Mouse (Mus musculus) heart, adult 11 months (tissue): ENCODE measurements at regions not wholly inside any gene's neighbourhood (a gene's known extent, or its start where the extent isn't known, plus 50 kb on each side); places are given as distances from the start of the nearest gene placed in this dataset.

ENCODE experiments used
- DNase-seq: peaks from one replicate; pipeline ENCODE4 v3.0.0; 2022

DNA sequence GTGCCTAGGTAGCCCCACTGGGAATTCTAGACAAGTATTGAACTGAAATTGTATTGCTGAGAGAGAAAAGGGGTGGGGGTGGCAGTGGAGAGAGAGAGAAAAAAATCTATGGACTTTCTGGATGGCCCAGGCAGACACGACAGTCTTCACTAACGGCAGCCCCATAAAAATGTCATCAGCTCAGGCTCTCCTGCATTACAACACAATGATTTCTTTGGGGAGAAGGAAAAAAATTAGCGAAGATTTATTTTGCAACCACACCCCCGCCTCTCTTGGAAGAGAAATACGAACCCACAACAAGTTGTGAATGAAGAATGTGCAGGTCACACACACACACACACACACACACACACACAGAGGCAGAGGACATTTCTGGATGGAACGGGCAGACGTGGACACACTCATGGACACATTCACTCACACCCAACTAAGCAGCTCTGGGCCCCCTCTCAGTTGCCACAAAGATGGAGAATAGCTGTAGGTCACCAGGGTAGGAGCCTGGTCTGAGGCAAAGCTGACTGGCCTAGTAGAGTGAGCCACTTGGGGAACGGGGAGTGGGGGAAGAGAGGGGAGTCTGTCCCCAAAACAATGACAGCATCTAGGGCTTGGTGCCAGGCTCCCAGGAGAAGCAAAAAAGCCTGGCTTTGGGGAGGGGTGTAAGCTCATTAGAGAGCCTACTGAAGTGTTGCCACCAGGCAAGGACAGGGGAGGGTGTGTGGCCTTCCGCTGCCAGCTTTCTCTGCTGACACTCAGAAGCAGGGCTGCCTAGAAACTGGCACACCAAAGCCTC lies 201.0 kb downstream of the Sox9 start:
- DNase-seq: no peak

DNA sequence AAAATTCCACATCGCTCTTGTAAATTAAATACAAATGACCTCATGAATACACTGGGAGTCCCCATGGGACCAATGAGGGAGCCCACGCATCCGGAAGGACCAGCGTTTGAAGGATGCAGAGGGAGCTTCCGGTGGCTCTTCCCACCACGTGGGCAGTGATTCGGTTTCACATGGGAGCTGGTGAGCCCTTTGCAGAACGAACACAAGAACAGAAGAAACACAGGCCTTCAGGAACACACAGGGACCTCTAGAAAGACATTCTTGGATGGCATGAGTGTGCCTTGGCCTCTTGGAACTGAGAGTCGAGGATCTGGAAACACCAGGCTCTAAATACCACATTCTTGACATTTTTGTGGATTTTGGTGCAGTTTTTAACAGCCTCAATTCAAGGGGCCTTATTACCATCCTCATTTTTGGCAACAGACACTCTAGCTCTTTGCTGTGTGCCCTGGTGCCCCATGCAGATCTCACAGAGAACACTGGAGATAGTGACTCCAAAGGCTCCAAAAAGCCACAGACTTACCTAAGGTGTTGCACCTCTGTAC lies 204.1 kb downstream of the Sox9 start:
- no peak for DNase-seq

DNA sequence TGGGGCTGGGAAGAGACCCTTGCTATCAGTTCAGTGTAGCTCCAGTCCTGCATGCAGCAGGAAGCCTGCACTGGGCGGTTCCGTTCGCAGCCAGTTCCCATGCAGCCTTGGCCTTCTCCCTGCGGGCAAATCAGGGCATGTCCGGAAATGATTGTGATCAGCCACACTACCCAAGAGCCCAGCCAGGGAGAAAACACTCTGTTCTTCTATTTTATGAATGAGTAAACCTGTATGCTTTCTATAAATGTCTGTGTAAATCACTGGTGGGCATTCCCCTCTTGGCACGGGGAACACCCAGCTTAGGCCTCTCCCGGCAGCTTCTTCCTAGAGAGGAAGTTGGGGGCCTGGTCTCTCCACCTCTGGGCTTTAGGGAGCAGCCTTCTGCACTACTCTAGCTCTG lies 205.8 kb downstream of the Sox9 start:
- peak; percentile 92 for DNase-seq

DNA sequence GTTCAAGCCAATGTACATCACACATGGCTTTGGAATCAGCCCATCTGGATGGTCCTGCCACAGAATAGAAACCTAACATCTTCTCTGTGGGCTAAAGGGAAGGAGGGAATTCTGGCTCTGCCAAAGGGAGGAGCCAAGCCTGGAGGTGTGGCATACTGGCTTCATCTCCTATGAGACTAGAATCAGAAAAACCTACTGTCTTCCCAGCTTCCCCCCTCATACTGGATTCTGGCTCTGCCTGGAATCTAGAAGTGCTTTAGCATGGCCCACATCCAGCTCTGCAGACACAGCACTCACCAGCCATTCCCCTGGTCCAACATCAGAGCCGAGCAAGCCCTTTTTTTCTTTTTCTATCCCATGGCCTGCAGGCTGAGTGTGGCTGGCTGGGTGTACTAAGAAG lies 206.9 kb downstream of the Sox9 start:
- DNase-seq: no peak

DNA sequence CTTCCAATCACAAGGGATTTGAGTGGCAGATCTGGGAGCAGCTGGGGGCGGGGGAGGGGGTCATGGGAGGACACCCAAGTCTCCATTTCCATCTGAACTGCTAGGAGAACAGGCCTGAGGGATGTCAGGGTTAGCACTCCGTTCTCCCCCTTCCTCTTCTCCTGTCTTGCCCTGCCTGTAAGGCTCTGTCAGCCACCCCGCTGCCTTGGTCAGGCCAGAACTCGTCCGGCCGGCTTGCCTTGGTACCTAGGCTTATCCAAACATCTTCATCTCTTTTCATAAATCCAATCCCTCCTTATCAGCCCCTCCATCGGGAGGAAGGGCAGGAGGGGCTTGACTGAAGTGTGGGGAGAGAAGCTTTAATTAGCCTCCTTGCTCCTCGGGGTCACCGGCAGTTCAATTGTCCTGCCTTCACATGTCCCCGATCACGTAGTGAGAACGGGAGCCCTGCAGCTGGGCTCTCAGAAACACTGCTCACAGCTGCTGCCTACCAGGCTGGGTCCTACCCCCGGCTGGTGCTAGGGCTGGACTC lies 208.0 kb downstream of the Sox9 start:
- no peak for DNase-seq

DNA sequence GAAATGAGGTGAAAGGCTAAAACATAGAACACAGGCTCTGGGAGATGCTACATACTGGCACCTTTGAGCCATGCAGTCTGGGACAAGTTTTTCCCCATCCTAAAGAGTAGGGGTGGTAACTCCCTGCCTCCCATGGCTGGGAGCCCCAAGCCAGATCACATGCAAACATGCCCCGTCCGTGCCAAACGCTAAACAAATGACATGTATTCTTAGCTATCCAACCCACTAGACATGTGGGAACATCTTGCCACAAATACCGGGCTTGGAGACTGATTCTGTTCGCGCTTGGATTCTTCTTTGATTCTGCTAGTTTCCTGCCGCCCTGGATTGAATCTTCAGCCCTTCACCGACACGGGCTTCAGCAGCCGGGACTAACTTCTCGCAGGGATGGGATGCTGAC lies 208.7 kb downstream of the Sox9 start:
- DNase-seq: no peak

DNA sequence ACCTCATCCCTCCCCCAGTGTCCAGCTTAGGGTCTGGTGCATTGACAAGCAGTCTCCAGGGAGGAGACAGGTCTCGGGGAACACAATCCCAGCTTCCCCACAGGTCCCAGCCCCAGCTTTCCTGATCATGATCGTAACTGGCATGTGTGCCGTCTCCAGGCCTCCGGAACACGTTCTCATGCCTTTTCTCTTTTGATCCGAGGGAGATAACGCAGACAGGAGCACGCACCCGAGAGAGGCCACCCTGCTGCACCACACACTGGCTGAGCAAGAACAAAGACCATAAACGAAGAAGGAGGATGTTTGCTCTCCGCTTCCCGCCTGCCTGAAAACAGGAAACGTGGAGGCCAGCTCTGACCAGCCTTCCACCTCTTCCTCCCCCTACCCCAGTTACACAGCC lies 209.8 kb downstream of the Sox9 start:
- no peak for DNase-seq

DNA sequence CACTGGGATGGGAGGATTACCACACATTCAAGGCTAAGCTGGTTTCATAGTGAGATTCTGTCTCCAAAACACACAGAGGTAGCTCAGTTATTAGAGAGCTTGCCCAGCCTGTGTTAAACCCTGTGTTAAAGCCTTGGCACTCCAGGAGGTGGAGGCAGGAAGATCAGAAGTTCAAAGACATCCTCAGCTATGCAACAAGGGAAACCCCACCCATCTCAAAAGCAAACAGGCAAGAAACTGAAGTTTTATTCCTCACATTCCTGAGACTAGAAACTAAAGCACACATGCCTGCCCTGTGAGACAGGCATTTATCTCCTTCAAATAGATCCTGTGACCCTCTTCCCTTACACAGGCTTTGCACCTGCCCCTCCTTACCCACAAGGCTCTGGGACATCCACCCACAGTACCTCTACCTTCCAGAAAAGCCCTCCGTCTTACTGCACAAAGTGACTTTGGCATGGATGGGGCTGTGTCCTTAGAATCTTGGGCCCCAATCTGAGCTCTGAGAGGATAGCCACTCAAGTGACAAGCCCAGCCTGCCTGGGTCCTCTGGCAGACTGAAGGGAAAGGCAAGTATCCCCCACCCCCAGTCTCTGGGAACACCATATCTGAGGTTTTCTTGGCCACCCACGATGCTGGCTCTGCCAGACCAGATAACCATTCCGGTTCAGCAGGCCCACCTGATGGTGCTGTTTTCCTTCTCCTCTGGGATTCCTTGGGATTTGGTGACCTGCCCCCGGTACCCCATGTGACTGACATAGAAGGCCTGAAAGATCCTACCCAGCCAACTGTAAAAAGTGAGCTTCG lies 217.0 kb downstream of the Sox9 start:
- DNase-seq: no peak

DNA sequence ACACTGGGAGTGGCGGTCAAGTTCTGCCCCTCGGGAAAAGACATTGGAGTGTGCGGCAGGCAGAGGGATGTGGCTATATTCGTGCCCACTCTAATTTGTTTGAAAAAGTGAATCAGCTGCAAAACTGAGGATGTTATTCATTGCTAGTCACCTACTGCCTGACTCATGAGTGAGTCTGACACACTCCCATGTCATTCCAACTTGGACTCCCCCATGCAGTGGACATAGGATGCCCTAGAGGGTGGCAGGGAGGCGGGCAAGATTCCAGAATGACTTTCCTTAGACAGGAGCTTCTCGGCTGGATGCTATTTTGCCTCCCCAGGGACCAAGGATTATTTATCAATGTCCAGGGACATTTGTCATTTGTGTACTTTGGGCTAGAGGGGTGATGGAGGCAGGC lies 219.0 kb downstream of the Sox9 start:
- no peak for DNase-seq

DNA sequence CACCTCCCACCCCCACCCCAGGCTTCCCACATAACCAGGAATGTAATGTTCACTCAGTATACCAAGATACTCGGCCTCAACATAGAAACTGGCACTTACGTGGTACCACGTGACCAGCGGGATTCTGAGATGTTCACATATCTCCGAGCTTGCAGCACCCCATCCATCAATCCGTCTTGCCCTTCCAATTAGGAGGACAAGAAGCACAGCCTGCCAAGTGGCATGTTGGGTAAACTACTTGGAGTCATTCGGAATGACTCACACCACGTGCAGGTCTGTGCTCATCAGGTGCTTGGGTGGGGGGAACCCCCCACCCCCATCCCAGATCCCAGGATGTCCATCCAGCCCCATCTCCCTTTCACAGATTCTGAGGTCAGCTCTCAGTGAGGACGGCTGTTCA lies 223.9 kb downstream of the Sox9 start:
- DNase-seq: no peak

DNA sequence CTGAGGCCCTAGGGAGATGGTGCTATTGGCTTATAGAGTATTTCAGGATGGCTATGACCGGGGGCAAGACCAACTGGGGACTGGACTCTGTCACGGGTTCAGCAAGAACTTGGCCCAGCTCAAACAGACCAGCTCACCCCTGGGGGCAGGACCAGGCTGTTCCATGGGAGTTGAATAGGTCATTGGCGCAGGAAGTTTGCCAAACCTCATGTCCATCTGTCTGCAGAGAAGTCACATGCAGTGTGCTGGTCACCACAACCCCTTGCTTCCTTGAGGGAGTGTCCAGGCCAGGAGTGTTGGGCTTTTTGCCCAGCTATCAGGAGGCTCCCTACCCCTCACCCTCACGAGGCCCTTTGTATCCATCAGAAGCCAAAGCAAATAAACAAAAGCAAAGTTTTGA lies 226.5 kb downstream of the Sox9 start:
- peak; percentile 96 for DNase-seq

DNA sequence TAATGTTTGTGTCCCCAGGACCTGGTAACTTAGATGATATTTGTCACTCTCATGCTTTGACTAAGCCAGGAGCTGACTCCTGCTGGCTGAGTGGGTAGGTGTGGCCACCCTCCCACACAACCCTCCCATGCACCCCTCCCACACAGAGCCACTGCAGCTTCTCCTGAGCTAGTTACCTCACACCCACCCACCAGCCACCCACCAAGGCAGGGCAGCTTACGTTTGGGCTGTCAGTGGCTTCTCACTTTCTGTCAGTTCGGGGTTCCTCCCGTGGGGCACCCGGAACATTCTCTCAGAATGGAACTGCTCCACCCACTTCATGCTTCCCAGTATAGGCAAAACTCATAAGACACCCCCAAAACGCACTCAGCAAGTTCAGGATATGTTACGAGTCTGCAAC lies 227.4 kb downstream of the Sox9 start:
- DNase-seq: no peak

DNA sequence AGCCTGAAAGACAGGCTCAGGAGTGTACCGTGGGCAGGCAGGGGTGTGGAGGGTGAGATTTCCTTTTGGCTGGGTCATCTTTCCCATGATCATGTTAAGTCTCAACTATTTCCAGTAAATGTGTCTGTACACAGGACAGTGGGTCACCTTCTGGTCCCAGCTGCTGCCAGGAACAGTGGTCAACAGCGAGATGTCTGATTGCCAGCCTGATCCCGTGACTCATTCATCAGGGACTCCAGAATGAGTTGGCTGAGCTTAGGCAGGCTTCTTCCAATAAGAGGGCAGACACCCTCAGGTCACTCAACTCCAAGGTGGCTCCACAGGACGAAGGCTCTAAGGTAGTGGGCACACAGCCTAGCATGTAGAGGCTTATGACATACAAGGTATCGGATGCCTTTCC lies 228.9 kb downstream of the Sox9 start:
- peak; percentile 95 for DNase-seq

DNA sequence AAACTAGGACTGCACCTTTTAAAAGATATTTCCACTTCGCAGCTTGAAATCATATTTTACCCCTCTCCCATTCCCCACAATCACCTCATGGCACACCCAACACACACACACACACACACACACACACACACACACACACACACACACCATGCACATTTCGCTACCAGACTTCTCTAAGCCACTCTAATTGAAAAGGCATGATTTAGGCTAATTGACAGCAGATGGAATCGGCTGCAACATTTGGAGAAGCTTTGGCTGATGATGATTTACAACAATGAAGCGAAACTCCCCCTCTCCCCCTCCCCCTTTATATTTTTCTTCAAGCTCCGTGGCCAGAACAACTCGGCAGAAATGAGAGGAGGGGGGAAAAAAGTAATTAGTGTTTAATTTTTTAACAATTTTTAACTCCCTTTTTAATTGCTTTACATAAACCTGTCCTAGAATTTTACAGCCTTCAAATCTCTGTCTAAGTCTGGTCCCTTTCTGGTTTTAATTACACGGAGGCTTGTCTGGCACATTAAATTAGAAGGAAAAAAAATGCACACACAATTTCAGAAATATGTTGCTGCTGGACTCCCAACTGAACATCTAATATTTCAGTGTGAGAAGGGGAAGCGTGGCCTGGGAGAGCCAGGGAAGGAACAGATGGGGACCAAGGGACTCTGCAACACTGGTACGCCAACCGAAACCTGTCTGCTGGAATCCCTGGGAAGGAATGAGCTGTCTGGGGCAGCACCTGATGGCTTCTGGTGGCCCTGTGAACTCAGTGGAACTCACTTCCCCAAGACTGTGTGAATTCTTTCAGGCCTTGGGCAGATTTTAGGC lies 232.4 kb downstream of the Sox9 start:
- DNase-seq: no peak

DNA sequence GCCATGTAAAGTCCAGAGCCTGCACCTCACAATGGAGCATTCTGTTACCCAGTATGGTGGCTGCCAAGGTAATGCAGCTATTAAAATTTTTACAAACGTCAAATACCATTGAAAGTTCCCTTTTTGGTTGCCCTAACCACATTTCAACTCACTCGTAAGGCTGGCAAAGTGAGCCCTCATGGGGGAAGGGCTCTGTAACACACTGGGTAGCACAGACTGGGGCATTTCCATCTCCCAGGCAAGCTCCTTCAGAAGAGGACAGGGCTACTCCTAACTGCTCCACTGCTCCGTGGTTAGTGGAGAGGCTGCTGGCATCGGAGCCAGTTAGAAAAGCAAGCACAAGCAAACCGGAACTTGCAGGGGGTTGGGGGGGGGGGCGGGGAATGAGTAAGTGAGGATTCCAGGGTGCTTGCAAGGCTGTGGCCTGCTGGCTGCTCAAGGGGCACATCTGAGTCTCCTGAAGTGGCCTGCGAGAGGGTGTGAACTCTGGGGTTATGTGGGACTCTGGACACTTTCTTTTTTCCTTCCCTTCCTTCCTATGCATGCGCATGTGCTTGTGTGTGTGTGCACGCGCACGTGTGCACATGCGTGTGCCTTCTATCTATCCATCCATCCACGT lies 233.8 kb downstream of the Sox9 start:
- no peak for DNase-seq

DNA sequence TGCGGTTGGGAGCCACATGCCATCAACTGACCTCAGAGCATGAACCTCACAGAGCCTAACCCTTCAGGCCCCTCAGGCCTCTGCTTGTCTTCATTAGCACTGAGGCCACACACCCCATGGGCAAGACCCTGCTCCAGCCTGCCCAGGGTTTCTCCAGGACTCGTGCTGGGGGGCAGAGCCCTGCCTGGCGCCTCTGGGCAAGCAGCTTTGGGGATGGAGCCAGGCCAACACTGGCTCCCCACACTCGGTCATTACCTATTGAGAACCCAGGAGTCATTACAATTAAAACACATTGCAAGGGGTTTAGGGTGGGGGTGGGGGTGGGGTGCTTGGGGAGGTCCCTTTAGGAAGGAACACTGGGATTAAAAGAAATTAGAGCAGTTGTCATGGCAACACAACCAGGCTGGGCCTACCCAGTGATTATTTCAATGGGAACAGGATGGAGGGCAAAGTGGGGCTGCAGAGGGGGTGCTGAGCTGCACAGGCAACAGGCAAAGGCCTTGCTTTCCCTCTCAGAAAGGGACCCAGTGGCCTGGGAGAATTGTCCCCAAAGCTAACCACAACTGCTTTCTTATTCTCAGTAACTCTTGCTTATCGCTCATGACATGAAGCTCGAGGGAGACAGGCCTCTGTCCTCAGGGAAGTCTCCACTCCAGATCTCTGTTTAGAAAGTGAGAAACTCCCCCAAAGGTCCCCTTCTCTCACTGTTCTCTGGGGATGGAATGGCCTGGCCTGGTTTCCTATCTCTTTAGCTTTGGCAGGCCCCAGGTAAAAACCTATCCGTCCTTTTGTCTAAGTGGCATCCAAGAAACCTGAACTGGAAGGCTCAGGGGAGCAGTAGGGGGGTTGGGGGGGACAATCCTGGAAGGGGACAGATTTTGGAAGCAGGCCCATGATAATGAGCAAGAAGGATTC lies 235.0 kb downstream of the Sox9 start:
- DNase-seq: no peak

DNA sequence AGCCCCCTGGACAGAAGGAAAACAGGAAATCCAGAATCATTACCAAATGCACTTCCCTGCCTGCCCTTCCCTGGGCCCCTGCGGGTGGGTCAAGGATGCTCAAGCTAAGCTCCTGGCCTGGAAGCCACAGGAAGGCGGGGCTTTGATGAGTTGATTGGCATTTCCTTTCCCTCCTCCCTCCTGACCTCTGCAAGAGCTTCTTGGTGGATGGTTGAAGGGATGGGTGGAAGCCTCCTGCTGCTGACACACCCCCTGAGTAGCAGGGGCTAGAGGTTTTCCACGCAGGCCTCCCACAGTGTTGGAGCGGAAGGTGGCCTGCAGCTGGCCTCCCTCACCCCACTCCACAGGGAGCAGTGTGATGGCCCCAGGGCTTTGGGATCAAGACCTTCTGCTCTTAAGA lies 239.5 kb downstream of the Sox9 start:
- DNase-seq: no peak

DNA sequence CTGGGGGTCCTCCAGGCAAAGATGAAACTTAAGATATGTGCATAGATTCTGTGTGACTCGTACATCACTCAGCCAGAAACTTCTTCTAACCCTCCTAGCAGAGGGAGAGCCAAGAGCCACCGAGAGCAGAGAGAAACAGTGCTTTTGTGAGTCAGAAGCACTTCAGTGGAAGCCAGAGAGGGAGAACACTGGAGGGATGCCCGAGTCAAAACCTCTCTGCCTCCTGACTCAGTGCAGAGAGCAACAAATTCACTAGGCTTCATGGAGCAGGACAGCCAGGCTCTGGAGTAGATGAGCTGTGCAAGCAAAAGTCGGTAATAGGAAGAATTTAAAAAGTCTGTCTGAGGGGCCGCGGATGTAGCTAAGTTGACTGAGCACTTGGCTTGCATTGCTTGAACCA lies 245.0 kb downstream of the Sox9 start:
- no peak for DNase-seq

DNA sequence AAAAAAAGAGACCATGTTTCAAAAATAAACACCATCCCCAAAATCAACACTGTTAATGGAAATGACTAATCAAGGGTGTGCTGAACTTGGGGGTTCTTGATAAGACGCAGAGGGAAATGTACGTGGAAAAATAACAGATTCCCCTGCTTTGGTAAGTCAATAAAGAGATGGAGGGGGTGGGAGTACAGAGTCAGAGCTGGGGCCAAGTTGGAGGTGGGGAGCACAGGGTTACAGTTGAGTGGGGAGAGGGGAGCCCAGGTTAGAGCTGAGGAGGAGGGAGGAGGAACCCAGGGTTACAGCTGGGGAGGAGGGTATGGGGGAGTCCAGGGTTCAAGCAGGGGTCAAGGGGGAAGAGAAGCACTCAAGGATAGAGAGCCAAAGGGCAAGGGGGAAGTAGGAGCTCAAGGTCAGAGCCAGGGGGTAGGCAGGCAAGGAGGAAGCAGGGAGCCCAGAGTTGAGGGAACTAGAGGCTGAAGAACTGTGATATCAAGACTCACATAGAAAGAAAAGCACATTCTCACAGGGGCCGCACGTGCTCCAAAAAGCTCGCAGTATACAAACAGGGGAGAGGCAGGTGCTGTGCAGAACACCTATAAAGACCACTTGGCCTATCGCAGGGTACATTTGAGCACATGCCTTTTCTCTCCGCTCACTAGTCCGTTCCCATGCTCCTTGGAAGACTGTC lies 246.4 kb downstream of the Sox9 start:
- DNase-seq: no peak

DNA sequence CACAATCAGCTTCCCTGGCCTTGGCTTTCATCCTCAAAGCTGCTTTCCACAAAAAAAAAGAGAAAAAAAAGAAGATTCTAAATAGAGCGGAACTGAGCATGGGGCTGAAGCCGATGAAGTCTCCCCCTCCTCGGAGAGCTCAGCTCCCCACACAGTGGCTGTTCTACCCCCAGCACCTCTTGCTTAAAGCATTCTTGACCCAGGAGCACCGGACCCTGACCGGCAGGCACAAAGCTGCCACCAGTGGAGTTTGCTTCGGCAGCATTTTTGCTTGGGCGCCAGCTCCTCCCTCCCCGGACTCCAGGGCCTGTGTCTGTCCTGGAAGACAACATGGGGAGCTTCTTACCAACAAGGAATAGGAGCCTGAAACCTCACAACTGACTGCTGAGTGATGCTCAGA lies 249.4 kb downstream of the Sox9 start:
- DNase-seq: no peak
